Mouse (Mus musculus): ENCODE measurements at regions not wholly inside any gene's neighbourhood (a gene's known extent, or its start where the extent isn't known, plus 50 kb on each side); places are given as distances from the start of the nearest gene placed in this dataset.

DNA sequence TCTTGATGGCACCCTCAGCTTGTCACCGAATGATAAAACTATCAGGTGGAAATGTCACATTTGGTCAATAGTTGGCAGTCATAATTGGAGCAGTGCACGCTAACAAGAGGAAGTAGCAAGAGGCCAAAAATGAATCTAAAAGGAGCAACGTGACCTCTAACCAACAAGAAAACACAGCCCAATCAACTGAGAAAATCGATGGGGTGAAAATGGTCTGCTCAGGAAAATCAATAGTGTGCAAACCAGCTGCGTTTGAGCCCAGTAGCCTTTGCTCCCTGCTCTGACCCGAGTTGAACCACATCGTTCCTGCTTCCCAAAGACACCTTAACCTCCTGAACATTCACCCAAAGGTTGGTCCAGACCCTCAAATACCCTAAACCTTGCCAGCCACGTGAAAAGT lies 207.3 kb upstream of the Gm6657 start:
- TF ChIP-seq CTCF (IDR thresholded peaks at IDR 0.05) (no peak), POLR2A (IDR thresholded peaks at IDR 0.05; ENCODE audit: insufficient read depth, low read depth, low read length) (no peak)

All from heart, adult 2 months (tissue).